Mouse (Mus musculus): ENCODE measurements around the gene Cmbl. TPM values are rescaled to one million over a fixed set of nuclear protein-coding genes. Genes with fewer than 3 reads are reported as not detected.

The Cmbl gene
- polyA plus RNA-seq, 1 experiment, result 9.2 TPM

DNA sequence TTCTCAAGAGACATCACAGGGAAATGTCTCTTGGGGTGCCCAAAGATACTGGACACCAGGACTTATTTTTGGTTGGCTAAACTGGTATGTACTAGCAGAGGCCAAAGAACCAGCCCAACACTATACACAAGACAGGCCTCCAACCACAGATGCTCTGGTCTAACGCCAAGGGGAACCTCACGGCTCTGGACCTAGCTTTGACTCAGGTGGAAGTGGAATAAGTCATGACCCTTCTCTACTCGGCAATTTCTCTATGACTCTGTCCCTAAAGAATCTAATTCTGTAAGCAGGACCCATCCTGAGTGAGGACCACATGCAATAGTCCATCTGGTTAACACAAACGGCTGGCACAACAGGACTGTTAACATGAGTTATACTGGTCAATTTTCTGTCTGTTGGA lies 34.6 kb downstream of the Cmbl start:
- no peaks in the 10 kb centered on the region for H3K27me3 ChIP-seq (ENCODE audit: control insufficient read depth, insufficient read depth, low read length)
- peaks cover 17% of the 10 kb centered on the region for H3K36me3 ChIP-seq (ENCODE audit: control insufficient read depth, insufficient read depth, low read length)
- no peak for DNase-seq
- H3K4me3 ChIP-seq (ENCODE audit: control insufficient read depth, insufficient read depth, low read length), result no peak overlapping the region
- no peak overlapping the region for H3K27ac ChIP-seq (ENCODE audit: control insufficient read depth, insufficient read depth, low read length)
- TF ChIP-seq POLR2A (IDR thresholded peaks at IDR 0.05; ENCODE audit: control insufficient read depth, extremely low read depth, insufficient read depth, low read length, poor library complexity), result no peak
- TF ChIP-seq CTCF (IDR thresholded peaks at IDR 0.05; ENCODE audit: borderline replicate concordance, control insufficient read depth, extremely low read depth, insufficient read depth, low read length, poor library complexity), result no peak
- 30% methylated on average over 4 of the region's 4 CpGs for WGBS
- peaks cover 12% of the 10 kb centered on the region for H3K4me1 ChIP-seq (replicated peaks; ENCODE audit: control insufficient read depth, insufficient read depth, low read length)

GRCm38 (mm10) chr15:31601279-31601645 lies 36.1 kb downstream of the Cmbl start:
- H3K4me1 ChIP-seq (replicated peaks; ENCODE audit: control insufficient read depth, insufficient read depth, low read length), result peaks cover 12% of the 10 kb centered on the region
- peak overlapping the region; percentile 28; the same call in 1 of the 2 replicates for H3K27ac ChIP-seq (ENCODE audit: control insufficient read depth, insufficient read depth, low read length)
- peaks cover 4% of the 10 kb centered on the region for H3K36me3 ChIP-seq (ENCODE audit: control insufficient read depth, insufficient read depth, low read length)
- TF ChIP-seq POLR2A (IDR thresholded peaks at IDR 0.05; ENCODE audit: control insufficient read depth, extremely low read depth, insufficient read depth, low read length, poor library complexity), result no peak
- TF ChIP-seq CTCF (IDR thresholded peaks at IDR 0.05; ENCODE audit: borderline replicate concordance, control insufficient read depth, extremely low read depth, insufficient read depth, low read length, poor library complexity), result no peak
- WGBS, result under 1% methylated on average over 33 of the region's 33 CpGs
- H3K27me3 ChIP-seq (ENCODE audit: control insufficient read depth, insufficient read depth, low read length), result no peaks in the 10 kb centered on the region
- peak overlapping the region; percentile 83 for H3K4me3 ChIP-seq (ENCODE audit: control insufficient read depth, insufficient read depth, low read length)
- DNase-seq, result no peak

- Histone ChIP-seq H3K27me3 (ENCODE audit: control insufficient read depth, insufficient read depth, low read length) (no peaks in the 10 kb centered on the region), H3K36me3 (ENCODE audit: control insufficient read depth, insufficient read depth, low read length) (no peaks in the 10 kb centered on the region), H3K27ac (ENCODE audit: control insufficient read depth, insufficient read depth, low read length) (peak within 1 kb of the TSS; percentile 57), H3K4me1 (replicated peaks; ENCODE audit: control insufficient read depth, insufficient read depth, low read length) (peaks cover 12% of the 10 kb centered on the region), H3K4me3 (ENCODE audit: control insufficient read depth, insufficient read depth, low read length) (peak within 1 kb of the TSS; percentile 83)
- TF ChIP-seq CTCF (IDR thresholded peaks at IDR 0.05; ENCODE audit: borderline replicate concordance, control insufficient read depth, extremely low read depth, insufficient read depth, low read length, poor library complexity) (peak; percentile 34; the same call in 1 of the 2 replicates), POLR2A (IDR thresholded peaks at IDR 0.05; ENCODE audit: control insufficient read depth, extremely low read depth, insufficient read depth, low read length, poor library complexity) (peak; percentile 64)
- under 1% methylated on average over 63 of the region's 63 CpGs for WGBS
- DNase-seq, result peak; percentile 99
Measured at GRCm38 (mm10) chr15:31601646-31602374, 36.6 kb downstream of the Cmbl start, which contains the start of the genes Cct5 and Fam173b. Cct5 (minus strand) TSS chr15:31601804. Fam173b (plus strand) TSS chr15:31601852.

GRCm38 (mm10) chr15:31602426-31602825 lies 37.2 kb downstream of the Cmbl start:
- H3K4me1 ChIP-seq (replicated peaks; ENCODE audit: control insufficient read depth, insufficient read depth, low read length), result peaks cover 12% of the 10 kb centered on the region
- H3K27ac ChIP-seq (ENCODE audit: control insufficient read depth, insufficient read depth, low read length), result no peak overlapping the region
- WGBS, result 1% methylated on average over 15 of the region's 15 CpGs
- no peaks in the 10 kb centered on the region for H3K27me3 ChIP-seq (ENCODE audit: control insufficient read depth, insufficient read depth, low read length)
- peak overlapping the region; percentile 18; the same call in 1 of the 2 replicates for H3K4me3 ChIP-seq (ENCODE audit: control insufficient read depth, insufficient read depth, low read length)
- peak; percentile 67 for DNase-seq
- no peaks in the 10 kb centered on the region for H3K36me3 ChIP-seq (ENCODE audit: control insufficient read depth, insufficient read depth, low read length)
- TF ChIP-seq POLR2A (IDR thresholded peaks at IDR 0.05; ENCODE audit: control insufficient read depth, extremely low read depth, insufficient read depth, low read length, poor library complexity), result no peak
- no peak for TF ChIP-seq CTCF (IDR thresholded peaks at IDR 0.05; ENCODE audit: borderline replicate concordance, control insufficient read depth, extremely low read depth, insufficient read depth, low read length, poor library complexity)

- no peak for DNase-seq
- peaks cover 12% of the 10 kb centered on the region for H3K4me1 ChIP-seq (replicated peaks; ENCODE audit: control insufficient read depth, insufficient read depth, low read length)
- H3K27me3 ChIP-seq (ENCODE audit: control insufficient read depth, insufficient read depth, low read length), result no peaks in the 10 kb centered on the region
- WGBS, result 93% methylated on average over 13 of the region's 13 CpGs
- H3K4me3 ChIP-seq (ENCODE audit: control insufficient read depth, insufficient read depth, low read length), result no peak overlapping the region
- TF ChIP-seq POLR2A (IDR thresholded peaks at IDR 0.05; ENCODE audit: control insufficient read depth, extremely low read depth, insufficient read depth, low read length, poor library complexity), result no peak
- TF ChIP-seq CTCF (IDR thresholded peaks at IDR 0.05; ENCODE audit: borderline replicate concordance, control insufficient read depth, extremely low read depth, insufficient read depth, low read length, poor library complexity), result no peak
- no peaks in the 10 kb centered on the region for H3K36me3 ChIP-seq (ENCODE audit: control insufficient read depth, insufficient read depth, low read length)
- H3K27ac ChIP-seq (ENCODE audit: control insufficient read depth, insufficient read depth, low read length), result no peak overlapping the region
Measured at GRCm38 (mm10) chr15:31603113-31603512, 37.9 kb downstream of the Cmbl start.

GRCm38 (mm10) chr15:31606821-31607220 lies 41.6 kb downstream of the Cmbl start:
- no peaks in the 10 kb centered on the region; the same call in 1 of the 2 replicates for H3K4me1 ChIP-seq (replicated peaks; ENCODE audit: control insufficient read depth, insufficient read depth, low read length)
- no peak overlapping the region for H3K27ac ChIP-seq (ENCODE audit: control insufficient read depth, insufficient read depth, low read length)
- H3K36me3 ChIP-seq (ENCODE audit: control insufficient read depth, insufficient read depth, low read length), result no peaks in the 10 kb centered on the region
- no peak for DNase-seq
- no peaks in the 10 kb centered on the region for H3K27me3 ChIP-seq (ENCODE audit: control insufficient read depth, insufficient read depth, low read length)
- WGBS, result 88% methylated on average over 6 of the region's 6 CpGs
- H3K4me3 ChIP-seq (ENCODE audit: control insufficient read depth, insufficient read depth, low read length), result no peak overlapping the region
- TF ChIP-seq POLR2A (IDR thresholded peaks at IDR 0.05; ENCODE audit: control insufficient read depth, extremely low read depth, insufficient read depth, low read length, poor library complexity) (no peak), CTCF (IDR thresholded peaks at IDR 0.05; ENCODE audit: borderline replicate concordance, control insufficient read depth, extremely low read depth, insufficient read depth, low read length, poor library complexity) (no peak)

All from thymus, adult 2 months (tissue).